Mouse (Mus musculus) embryonic fibroblast, embryonic 13.5 days (primary cell): ENCODE data around the gene Ptprn2. TPM values are rescaled to one million over a fixed set of nuclear protein-coding genes. Genes with fewer than 3 reads are reported as not detected.

ENCODE experiments used
- H3K27ac ChIP-seq: 2 replicates; pipeline ENCODE4 v1.5.1; 2012; ENCODE audit warnings: low read length, control low read depth, inconsistent platforms; ENCODE audit not compliant: insufficient read depth
- H3K4me1 ChIP-seq: 2 replicates; pipeline ENCODE4 v1.6.1; 2011; ENCODE audit warnings: low read length; ENCODE audit not compliant: control insufficient read depth, insufficient read depth
- H3K4me3 ChIP-seq: 2 replicates; pipeline ENCODE4 v1.5.1; 2011; ENCODE audit warnings: mild to moderate bottlenecking, control low read depth, low read length; ENCODE audit not compliant: insufficient read depth
- CTCF ChIP-seq: IDR thresholded peaks from 2 replicates; pipeline ENCODE4 v1.5.1; 2011; ENCODE audit warnings: mild to moderate bottlenecking, control low read depth, low read length, moderate library complexity, borderline replicate concordance; ENCODE audit not compliant: insufficient read depth
- POLR2A ChIP-seq: IDR thresholded peaks from 2 replicates; pipeline ENCODE4 v1.6.1; 2011; ENCODE audit warnings: low read depth, mild to moderate bottlenecking, control low read depth, low read length, moderate library complexity
- polyA plus RNA-seq: library from polyadenylated mRNA; stranded (reverse); fragments of >200 nt; gene quantifications from 2 replicates; pipeline ENCODE4 v1.2.4, GENCODE M21; 2011; ENCODE audit warnings: low read depth; ENCODE audit not compliant: missing spikeins, insufficient read length

Gene Ptprn2
- polyA plus RNA-seq, 1 experiment = 0.26 TPM

GRCm38 (mm10) chr12:117255325-117255724, 769.8 kb downstream of the Ptprn2 start:
- H3K27ac ChIP-seq = no peak overlapping the region
- no peak overlapping the region for H3K4me3 ChIP-seq
- H3K4me1 ChIP-seq = no peaks in the 10 kb centered on the region
- TF ChIP-seq POLR2A (no peak), CTCF (no peak)

- TF ChIP-seq POLR2A = no peak
- no peak for TF ChIP-seq CTCF
- no peaks in the 10 kb centered on the region for H3K4me1 ChIP-seq
- H3K4me3 ChIP-seq = no peak overlapping the region
- H3K27ac ChIP-seq = no peak overlapping the region
Observed at GRCm38 (mm10) chr12:117255776-117256342, 770.3 kb downstream of the Ptprn2 start.

- Histone ChIP-seq H3K4me1 (no peaks in the 10 kb centered on the region), H3K4me3 (no peak overlapping the region), H3K27ac (no peak overlapping the region)
- TF ChIP-seq POLR2A (no peak), CTCF (no peak)
Observed at GRCm38 (mm10) chr12:117256849-117257204, 771.3 kb downstream of the Ptprn2 start.

GRCm38 (mm10) chr12:117257205-117257920, 771.8 kb downstream of the Ptprn2 start:
- no peak overlapping the region for H3K27ac ChIP-seq
- H3K4me1 ChIP-seq = no peaks in the 10 kb centered on the region

GRCm38 (mm10) chr12:117257921-117258497, 772.5 kb downstream of the Ptprn2 start:
- no peak for TF ChIP-seq CTCF
- no peak for TF ChIP-seq POLR2A

More at GRCm38 (mm10) chr12:117257205-117257920, 771.8 kb downstream of the Ptprn2 start:
- no peak for TF ChIP-seq POLR2A
- TF ChIP-seq CTCF = no peak
- H3K4me3 ChIP-seq = no peak overlapping the region

GRCm38 (mm10) chr12:117260391-117261164, 775.1 kb downstream of the Ptprn2 start:
- TF ChIP-seq POLR2A = no peak
- no peak for TF ChIP-seq CTCF
- Histone ChIP-seq H3K4me1 (no peaks in the 10 kb centered on the region), H3K4me3 (no peak overlapping the region), H3K27ac (no peak overlapping the region)

More at GRCm38 (mm10) chr12:117257921-117258497, 772.5 kb downstream of the Ptprn2 start:
- Histone ChIP-seq H3K27ac (no peak overlapping the region), H3K4me1 (no peaks in the 10 kb centered on the region), H3K4me3 (no peak overlapping the region)

- no peak overlapping the region for H3K27ac ChIP-seq
- H3K4me1 ChIP-seq = no peaks in the 10 kb centered on the region
- TF ChIP-seq POLR2A (no peak), CTCF (no peak)
- no peak overlapping the region for H3K4me3 ChIP-seq
Observed at GRCm38 (mm10) chr12:117261165-117261440, 775.6 kb downstream of the Ptprn2 start.

- no peak overlapping the region for H3K27ac ChIP-seq
- no peaks in the 10 kb centered on the region for H3K4me1 ChIP-seq
- TF ChIP-seq POLR2A (no peak), CTCF (no peak)
- no peak overlapping the region for H3K4me3 ChIP-seq
Observed at GRCm38 (mm10) chr12:117262003-117262402, 776.5 kb downstream of the Ptprn2 start.

- no peak overlapping the region for H3K4me3 ChIP-seq
- no peaks in the 10 kb centered on the region for H3K4me1 ChIP-seq
- TF ChIP-seq POLR2A (no peak), CTCF (no peak)
- H3K27ac ChIP-seq = no peak overlapping the region
Observed at GRCm38 (mm10) chr12:117263081-117263480, 777.6 kb downstream of the Ptprn2 start.

- no peak for TF ChIP-seq POLR2A
- TF ChIP-seq CTCF = no peak
- Histone ChIP-seq H3K4me1 (no peaks in the 10 kb centered on the region), H3K27ac (no peak overlapping the region), H3K4me3 (no peak overlapping the region)
Observed at GRCm38 (mm10) chr12:117265211-117265610, 779.7 kb downstream of the Ptprn2 start.
